ENCODE assay signal across 8 mouse cellular contexts in genomic region chr1:169531702-169532535, GRCm38 (mm10). TPM values are rescaled to one million over a fixed set of nuclear protein-coding genes. Genes with fewer than 3 reads are reported as not detected.
DNase-seq lines count a peak whose midpoint lies in the region; ATAC-seq lines count a peak whose summit lies in the region.

No protein-coding gene starts in this region.

- DNase-seq in Muller cell, postnatal 12 days (ENCODE audit: inconsistent ontology term) = peak; percentile 60
- peak; percentile 72 for DNase-seq in c-Kit-positive CD71-positive TER-119-negative erythroid progenitor cells, embryonic 14.5 days (ENCODE audit: low read depth)
- DNase-seq in forebrain, embryonic 10.5 days (ENCODE audit: extremely low spot score, low spot score) = peak; percentile 19
- DNase-seq in heart, postnatal 10 days = peak; percentile 71 to 83
- DNase-seq in kidney, postnatal 4 days = peak; percentile 84
- peak; percentile 52 for DNase-seq in urinary bladder, postnatal 25 days (ENCODE audit: low spot score)

- peak overlapping the region; percentile 47; the same call in 1 of the 2 replicates for H3K9ac ChIP-seq in liver, embryonic 15.5 days
- peak overlapping the region; percentile 58 for H3K9ac ChIP-seq in neural tube, embryonic 15.5 days (replicated peaks)

- peak overlapping the region; percentile 90 for H3K27ac ChIP-seq in forebrain, embryonic 10.5 days
- H3K27ac ChIP-seq in liver, embryonic 15.5 days (replicated peaks) = peak overlapping the region; percentile 94
- H3K27ac ChIP-seq in neural tube, embryonic 15.5 days (replicated peaks) = peak overlapping the region; percentile 85

- H3K36me3 ChIP-seq in forebrain, embryonic 10.5 days (replicated peaks) = peaks cover 22% of the 10 kb centered on the region
- H3K36me3 ChIP-seq in liver, embryonic 15.5 days (replicated peaks) = peaks cover 26% of the 10 kb centered on the region
- no peaks in the 10 kb centered on the region for H3K36me3 ChIP-seq in neural tube, embryonic 15.5 days

- H3K4me1 ChIP-seq in forebrain, embryonic 10.5 days = peaks cover 11% of the 10 kb centered on the region
- peaks cover 11% of the 10 kb centered on the region for H3K4me1 ChIP-seq in liver, embryonic 15.5 days (replicated peaks)
- H3K4me1 ChIP-seq in neural tube, embryonic 15.5 days = peaks cover 5% of the 10 kb centered on the region

- intact Hi-C loops in heart, postnatal 10 days (cut with DNase I) = loop anchor here (1.0 to 5.0 kb wide), 4 partner anchors 140 to 400 kb away; partner anchors contain the start of gene Rgs4

- peak overlapping the region; percentile 73 for H3K4me2 ChIP-seq in liver, embryonic 15.5 days
- peak overlapping the region; percentile 76 for H3K4me2 ChIP-seq in neural tube, embryonic 15.5 days

- H3K27me3 ChIP-seq in forebrain, embryonic 10.5 days (ENCODE audit: poor library complexity, severe bottlenecking) = no peaks in the 10 kb centered on the region
- H3K27me3 ChIP-seq in liver, embryonic 15.5 days = no peaks in the 10 kb centered on the region
- H3K27me3 ChIP-seq in neural tube, embryonic 15.5 days (replicated peaks) = no peaks in the 10 kb centered on the region

- peak; percentile 32 for ATAC-seq in liver, embryonic 15.5 days (ENCODE audit: insufficient read depth)
- ATAC-seq in neural tube, embryonic 15.5 days (ENCODE audit: low FRiP score) = peak; percentile 82

- H3K4me3 ChIP-seq in forebrain, embryonic 10.5 days = peak overlapping the region; percentile 74
- peak overlapping the region; percentile 80 for H3K4me3 ChIP-seq in liver, embryonic 15.5 days (replicated peaks)
- H3K4me3 ChIP-seq in neural tube, embryonic 15.5 days (replicated peaks) = peak overlapping the region; percentile 55

- WGBS in forebrain, embryonic 10.5 days = 17% methylated on average over 11 of the region's 11 CpGs
- WGBS in liver, embryonic 15.5 days (ENCODE audit: insufficient replicate concordance) = 11% methylated on average over 11 of the region's 11 CpGs
- 11% methylated on average over 11 of the region's 11 CpGs for WGBS in neural tube, embryonic 15.5 days

- H3K9me3 ChIP-seq in forebrain, embryonic 10.5 days = no peaks in the 10 kb centered on the region
- no peaks in the 10 kb centered on the region for H3K9me3 ChIP-seq in liver, embryonic 15.5 days (replicated peaks)
- no peaks in the 10 kb centered on the region for H3K9me3 ChIP-seq in neural tube, embryonic 15.5 days (replicated peaks)

RNA-seq across cellular contexts. Expression of gene Nuf2, which starts 0.7 kb away (rescaled TPM):
- 95.4 and 96.4 TPM in 2 replicates for polyA plus RNA-seq in forebrain, embryonic 10.5 days (2016; fragmentation: Nextera tagmentation; extraction: Ambion mirVana)
- 10 to 100 TPM; 11.0 to 12.2 TPM for total RNA-seq in heart, postnatal 10 days (2021)
- polyA plus RNA-seq in liver, embryonic 15.5 days (2015; fragmentation: Nextera tagmentation; extraction: Ambion mirVana) = 37.6 and 43.0 TPM in 2 replicates
- polyA plus RNA-seq in neural tube, embryonic 15.5 days (2015; fragmentation: Nextera tagmentation; extraction: Ambion mirVana) = 9.9 and 19.8 TPM in 2 replicates

Comparison
In these comparisons a context has a peak if more than half of its experiments do, and no peak if none do; other contexts are left out.
1. Peak in every context shown above with its lines: DNase-seq, ATAC-seq, H3K4me3 ChIP-seq and H3K27ac ChIP-seq.
2. DNase-seq: peak in every context shown above with its lines; median percentile 84 in kidney, postnatal 4 days; 77 in heart, postnatal 10 days; 72 in c-Kit-positive CD71-positive TER-119-negative erythroid progenitor cells, embryonic 14.5 days; 60 in Muller cell, postnatal 12 days; 52 in urinary bladder, postnatal 25 days; 19 in forebrain, embryonic 10.5 days.